Mouse (Mus musculus): ENCODE measurements around the gene Mprip. TPM values are rescaled to one million over a fixed set of nuclear protein-coding genes. Genes with fewer than 3 reads are reported as not detected.

Mprip gene
- polyA plus RNA-seq, 1 experiment from 2014 or later, result 145 TPM

DNA sequence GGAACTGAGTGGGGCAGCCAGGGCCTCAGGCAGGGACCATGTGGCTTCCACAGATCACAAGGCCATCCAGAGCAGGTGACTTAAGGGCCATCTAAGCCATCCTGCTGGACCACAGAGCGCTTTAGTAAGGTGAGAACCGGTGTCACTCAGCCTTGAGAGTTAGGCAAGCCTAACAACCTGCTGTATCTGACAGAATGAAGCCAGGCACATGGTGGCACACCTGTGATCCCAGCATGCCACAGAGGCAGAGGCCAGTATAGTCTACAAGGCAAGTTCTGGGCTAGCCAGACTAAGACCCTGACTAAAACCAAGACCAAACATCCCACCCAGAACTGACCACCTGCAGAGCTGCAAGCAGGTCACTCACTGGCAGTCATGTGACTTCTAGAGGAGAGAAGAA is 144.6 kb downstream of the Mprip start:
- 92% methylated on average over 2 of the region's 2 CpGs for WGBS
- Histone ChIP-seq H3K36me3 (ENCODE audit: insufficient read depth) (peaks cover 63% of the 10 kb centered on the region), H3K9ac (no peak overlapping the region), H3K4me3 (ENCODE audit: low read depth, low read length) (no peak overlapping the region), H3K4me2 (no peak overlapping the region), H3K9me3 (ENCODE audit: low read depth, low read length) (no peaks in the 10 kb centered on the region), H3K27ac (ENCODE audit: low read depth) (no peak overlapping the region), H3K27me3 (ENCODE audit: insufficient read depth, low read length) (no peaks in the 10 kb centered on the region), H3K4me1 (ENCODE audit: insufficient read depth) (peaks cover 7% of the 10 kb centered on the region; the same call in 1 of the 2 replicates)
- no peak for DNase-seq
- TF ChIP-seq CTCF (IDR thresholded peaks at IDR 0.05; ENCODE audit: low read depth), result no peak
- no peak for ATAC-seq (ENCODE audit: insufficient read depth)

DNA sequence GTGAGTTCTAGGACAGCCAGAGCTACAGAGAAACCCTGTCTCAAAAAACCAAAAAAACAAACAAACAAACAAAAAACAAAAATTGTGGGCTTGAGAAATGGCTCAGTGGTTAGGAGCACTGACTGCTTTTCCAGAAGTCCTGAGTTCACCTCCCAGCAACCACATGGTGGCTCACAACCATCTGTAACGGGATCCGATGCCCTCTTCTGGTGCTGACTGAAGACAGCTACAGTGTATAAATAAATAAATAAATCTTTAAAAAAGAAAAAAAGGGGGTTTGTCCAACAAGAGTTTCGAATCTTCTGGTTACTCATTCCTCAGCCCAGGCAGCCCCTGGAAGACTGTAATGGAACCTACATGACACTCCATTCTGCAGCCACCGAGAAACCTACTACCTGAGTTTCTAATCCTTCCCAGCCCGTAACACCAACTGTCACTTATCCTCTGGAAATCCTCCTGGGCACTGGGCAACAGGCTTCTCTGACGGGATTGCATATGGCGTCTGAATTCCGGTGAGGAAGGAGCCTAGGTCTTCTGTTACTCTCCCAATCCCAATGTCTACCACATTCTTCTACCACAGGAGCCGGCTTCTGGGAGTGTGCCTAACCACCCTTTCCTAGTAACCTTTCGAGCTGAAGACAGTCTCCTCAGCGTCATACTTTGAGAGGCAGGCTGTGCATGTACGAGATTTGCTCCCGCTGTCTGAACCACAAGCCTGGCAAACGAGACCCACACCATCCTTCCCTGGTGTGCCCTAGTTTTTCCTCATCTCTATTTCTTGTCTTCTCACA is 147.3 kb downstream of the Mprip start:
- ATAC-seq (ENCODE audit: insufficient read depth), result no peak

DNA sequence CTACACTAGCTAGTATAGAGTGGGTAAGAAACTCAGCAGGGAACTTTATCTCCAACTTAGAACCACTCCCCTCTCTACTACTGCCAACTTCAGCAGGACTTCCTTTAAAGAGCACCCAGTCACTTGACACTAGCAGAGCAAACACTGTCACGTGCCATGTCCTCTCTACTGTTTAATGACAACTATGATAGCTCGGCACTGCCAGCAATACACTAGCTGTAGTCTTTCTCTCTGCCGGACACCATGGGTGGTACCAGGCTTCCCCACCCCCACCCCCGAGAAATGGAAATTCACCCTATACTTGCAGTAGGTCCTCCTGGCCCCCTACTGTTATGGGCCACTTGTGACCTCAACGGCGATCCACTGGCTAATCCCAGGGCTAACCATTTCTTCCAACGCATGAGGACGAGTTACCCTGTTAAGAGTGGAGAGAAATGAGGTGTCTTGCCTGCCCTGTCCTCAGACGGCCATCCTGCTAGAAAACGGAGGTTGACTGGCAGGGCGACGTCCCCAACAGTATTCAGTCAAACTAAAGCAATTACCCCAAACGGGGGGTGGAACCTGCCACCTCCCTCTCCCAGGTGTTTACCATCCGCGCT is 148.1 kb downstream of the Mprip start:
- Histone ChIP-seq H3K27me3 (ENCODE audit: insufficient read depth, low read length) (no peaks in the 10 kb centered on the region), H3K27ac (ENCODE audit: low read depth) (peak overlapping the region; percentile 99), H3K4me1 (ENCODE audit: insufficient read depth) (peaks cover 7% of the 10 kb centered on the region; the same call in 1 of the 2 replicates), H3K9me3 (ENCODE audit: low read depth, low read length) (no peaks in the 10 kb centered on the region), H3K9ac (peak overlapping the region; percentile 97), H3K36me3 (ENCODE audit: insufficient read depth) (peaks cover 31% of the 10 kb centered on the region), H3K4me3 (ENCODE audit: low read depth, low read length) (peak overlapping the region; percentile 78), H3K4me2 (peak overlapping the region; percentile 91)
- under 1% methylated on average over 15 of the region's 15 CpGs for WGBS
- DNase-seq (peak; percentile 69), ATAC-seq (ENCODE audit: insufficient read depth) (peak; percentile 21; the same call in 1 of the 2 replicates)
- no peak for TF ChIP-seq CTCF (IDR thresholded peaks at IDR 0.05; ENCODE audit: low read depth)

More for the DNA sequence above, 147.3 kb downstream of the Mprip start:
- H3K4me3 ChIP-seq (ENCODE audit: low read depth, low read length), result peak overlapping the region; percentile 78
- WGBS, result 62% methylated on average over 14 of the region's 14 CpGs
- H3K4me1 ChIP-seq (ENCODE audit: insufficient read depth), result peaks cover 7% of the 10 kb centered on the region; the same call in 1 of the 2 replicates
- H3K9me3 ChIP-seq (ENCODE audit: low read depth, low read length), result no peaks in the 10 kb centered on the region
- no peak for DNase-seq
- peak; percentile 19; the same call in 1 of the 2 replicates for TF ChIP-seq CTCF (IDR thresholded peaks at IDR 0.05; ENCODE audit: low read depth)
- peaks cover 37% of the 10 kb centered on the region for H3K36me3 ChIP-seq (ENCODE audit: insufficient read depth)
- peak overlapping the region; percentile 91 for H3K4me2 ChIP-seq
- peak overlapping the region; percentile 97; the same call in 1 of the 2 replicates for H3K9ac ChIP-seq
- peak overlapping the region; percentile 99; the same call in 1 of the 2 replicates for H3K27ac ChIP-seq (ENCODE audit: low read depth)
- H3K27me3 ChIP-seq (ENCODE audit: insufficient read depth, low read length), result no peaks in the 10 kb centered on the region

DNA sequence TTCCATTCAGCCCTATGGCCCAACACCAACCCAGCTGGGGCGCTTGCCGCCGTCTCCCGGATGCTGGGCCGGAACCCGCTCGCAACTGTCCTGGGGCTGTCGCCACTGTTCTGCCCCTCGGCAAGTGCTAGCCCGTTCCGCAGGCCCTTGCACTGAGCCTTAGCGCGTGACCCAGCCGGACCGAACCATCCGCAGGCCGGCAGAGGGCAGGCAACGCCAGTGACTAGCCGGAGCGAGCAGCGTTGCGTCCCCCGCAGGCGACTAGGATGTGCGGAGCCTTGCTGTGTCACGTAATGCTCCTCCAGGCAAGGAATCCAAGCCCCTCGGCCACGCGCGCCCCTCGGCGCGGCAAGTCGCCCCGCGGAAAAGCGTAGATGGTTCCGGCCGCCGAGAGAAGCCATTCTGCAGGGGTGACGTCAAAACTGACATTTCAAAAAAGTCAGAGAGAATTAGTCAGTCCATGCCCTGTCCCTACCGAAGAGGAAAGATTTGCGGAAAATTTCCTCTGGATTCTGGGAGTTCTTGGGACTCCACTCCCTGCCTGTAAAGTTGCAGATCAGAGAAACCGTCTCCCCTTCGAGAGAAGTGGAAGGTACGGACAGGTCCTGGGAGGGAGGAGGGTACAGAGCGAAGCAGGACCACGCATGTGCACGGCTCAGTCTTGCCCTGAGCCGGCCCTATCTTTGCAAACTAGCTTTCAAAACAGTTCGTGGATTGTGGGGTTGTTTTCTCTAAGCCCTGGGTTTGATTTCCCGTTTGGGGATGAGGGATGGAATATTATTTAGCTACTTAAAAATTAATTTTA is 148.8 kb downstream of the Mprip start, which contains the start of gene Flcn:
Gene Flcn (minus strand): TSS at position 347 of the 805 bp plus-strand sequence.
- Histone ChIP-seq H3K4me1 (ENCODE audit: insufficient read depth) (peaks cover 7% of the 10 kb centered on the region; the same call in 1 of the 2 replicates), H3K27ac (ENCODE audit: low read depth) (peak within 1 kb of the TSS; percentile 99), H3K9ac (peak within 1 kb of the TSS; percentile 97), H3K36me3 (ENCODE audit: insufficient read depth) (peaks cover 24% of the 10 kb centered on the region), H3K9me3 (ENCODE audit: low read depth, low read length) (no peaks in the 10 kb centered on the region), H3K27me3 (ENCODE audit: insufficient read depth, low read length) (no peaks in the 10 kb centered on the region), H3K4me2 (peak within 1 kb of the TSS; percentile 91), H3K4me3 (ENCODE audit: low read depth, low read length) (peak within 1 kb of the TSS; percentile 78)
- peak; percentile 88 for DNase-seq
- under 1% methylated on average over 52 of the region's 52 CpGs for WGBS
- ATAC-seq (ENCODE audit: insufficient read depth), result peak; percentile 95
- peak; percentile 70 for TF ChIP-seq CTCF (IDR thresholded peaks at IDR 0.05; ENCODE audit: low read depth)

DNA sequence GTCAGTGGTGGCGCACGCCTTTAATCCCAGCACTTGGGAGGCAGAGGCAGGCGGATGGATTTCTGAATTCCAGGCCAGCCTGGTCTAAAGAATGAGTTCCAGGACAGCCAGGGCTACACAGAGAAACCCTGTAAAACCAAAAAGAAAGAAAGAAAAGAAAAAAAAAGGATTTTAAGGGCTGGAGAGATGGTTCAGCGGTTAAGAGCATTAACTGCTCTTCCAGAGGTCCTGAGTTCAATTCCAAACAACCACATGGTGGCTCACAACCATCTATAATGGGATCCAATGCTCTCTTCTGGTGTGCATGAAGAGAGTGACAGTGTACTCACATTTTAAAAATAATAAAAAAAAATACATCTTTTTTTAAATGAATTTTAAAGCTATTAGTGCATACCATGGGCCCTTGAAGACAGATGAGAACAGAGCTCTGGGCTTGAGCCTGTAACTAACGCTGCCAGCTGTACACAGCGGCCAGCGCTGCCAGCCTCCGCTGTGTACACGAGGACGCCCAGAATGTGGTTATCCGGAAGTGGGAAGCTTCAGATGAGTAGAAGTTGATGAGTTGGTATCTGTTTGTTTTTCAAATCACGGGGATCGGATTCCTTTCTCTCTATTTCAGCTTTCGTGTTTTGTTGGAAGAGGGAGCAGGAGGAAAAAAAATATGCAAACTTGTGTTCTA is 149.5 kb downstream of the Mprip start:
- peak overlapping the region; percentile 99 for H3K27ac ChIP-seq (ENCODE audit: low read depth)
- whole genome bisulfite sequencing, result 53% methylated on average over 14 of the region's 14 CpGs
- ATAC-seq (ENCODE audit: insufficient read depth), result no peak

DNA sequence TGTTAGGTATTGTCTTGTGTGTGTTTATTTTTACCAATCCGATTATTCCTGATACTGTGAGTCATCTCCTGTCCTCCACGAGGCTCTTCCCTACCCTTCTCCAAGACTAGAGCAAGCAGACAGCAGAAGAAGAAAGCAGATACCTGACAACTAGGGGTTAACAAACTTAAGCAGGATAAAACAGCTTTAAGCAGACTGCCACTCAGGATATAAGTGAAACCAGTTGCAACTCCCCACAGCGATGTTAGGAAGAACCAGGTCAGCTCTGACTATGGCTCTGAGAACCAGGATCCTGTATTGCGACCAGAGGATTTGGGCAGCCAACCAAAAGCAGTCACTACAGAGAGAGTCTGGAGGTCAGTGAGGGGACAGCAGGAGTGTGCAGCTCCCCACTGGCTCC is 150.1 kb downstream of the Mprip start:
- ATAC-seq (ENCODE audit: insufficient read depth), result no peak
- DNase-seq, result no peak
- Histone ChIP-seq H3K4me3 (ENCODE audit: low read depth, low read length) (no peak overlapping the region), H3K36me3 (ENCODE audit: insufficient read depth) (peaks cover 21% of the 10 kb centered on the region), H3K27me3 (ENCODE audit: insufficient read depth, low read length) (no peaks in the 10 kb centered on the region), H3K9me3 (ENCODE audit: low read depth, low read length) (no peaks in the 10 kb centered on the region), H3K4me1 (ENCODE audit: insufficient read depth) (peaks cover 7% of the 10 kb centered on the region; the same call in 1 of the 2 replicates), H3K27ac (ENCODE audit: low read depth) (no peak overlapping the region), H3K9ac (no peak overlapping the region), H3K4me2 (peak overlapping the region; percentile 91; the same call in 1 of the 2 replicates)
- no peak for TF ChIP-seq CTCF (IDR thresholded peaks at IDR 0.05; ENCODE audit: low read depth)
- WGBS, result 47% methylated on average over 4 of the region's 4 CpGs

More for the DNA sequence above, 149.5 kb downstream of the Mprip start:
- TF ChIP-seq CTCF (IDR thresholded peaks at IDR 0.05; ENCODE audit: low read depth), result no peak
- peak overlapping the region; percentile 91 for H3K4me2 ChIP-seq
- DNase-seq, result peak; percentile 5
- peaks cover 21% of the 10 kb centered on the region for H3K36me3 ChIP-seq (ENCODE audit: insufficient read depth)
- H3K4me1 ChIP-seq (ENCODE audit: insufficient read depth), result peaks cover 7% of the 10 kb centered on the region; the same call in 1 of the 2 replicates
- no peaks in the 10 kb centered on the region for H3K27me3 ChIP-seq (ENCODE audit: insufficient read depth, low read length)
- no peaks in the 10 kb centered on the region for H3K9me3 ChIP-seq (ENCODE audit: low read depth, low read length)
- H3K9ac ChIP-seq, result peak overlapping the region; percentile 97
- peak overlapping the region; percentile 78 for H3K4me3 ChIP-seq (ENCODE audit: low read depth, low read length)
